Mouse (Mus musculus): ENCODE data around the gene Prn.
A peak's percentile ranks its signal among the peaks of the same experiment; 100 is the strongest.

Gene Prn

GRCm38 (mm10) chr2:131907311-131907710 is 2.4 kb upstream of the Prn start:
- DNase-seq: no peak

GRCm38 (mm10) chr2:131908351-131908861 is 1.4 kb upstream of the Prn start:
- no peak for DNase-seq

- DNase-seq: no peak
These were observed 851 bp upstream of the Prn start for GRCm38 (mm10) chr2:131908906-131909305.

- DNase-seq: no peak
These were observed 1.1 kb downstream of the Prn start for GRCm38 (mm10) chr2:131910847-131911246.

DNA sequence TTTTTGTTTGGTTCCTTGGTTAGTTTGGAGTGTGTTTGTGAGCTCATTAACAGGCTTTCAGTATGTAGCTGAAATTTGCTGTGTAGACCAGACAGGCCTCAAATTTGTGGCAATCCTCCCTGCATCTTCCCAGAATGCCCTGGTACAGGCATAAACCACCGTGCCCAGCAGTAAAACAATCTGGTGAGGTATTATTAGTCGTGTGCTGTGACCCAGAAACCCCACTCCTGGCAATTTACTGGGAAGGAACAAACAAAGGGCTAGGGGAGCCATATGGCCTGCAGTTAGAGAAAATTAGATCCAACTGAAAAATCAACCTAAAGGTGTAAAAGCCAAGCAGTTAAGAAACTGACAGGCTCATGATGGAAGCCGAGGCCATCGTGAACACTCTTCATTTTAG is 1.6 kb downstream of the Prn start:
- DNase-seq: no peak

DNA sequence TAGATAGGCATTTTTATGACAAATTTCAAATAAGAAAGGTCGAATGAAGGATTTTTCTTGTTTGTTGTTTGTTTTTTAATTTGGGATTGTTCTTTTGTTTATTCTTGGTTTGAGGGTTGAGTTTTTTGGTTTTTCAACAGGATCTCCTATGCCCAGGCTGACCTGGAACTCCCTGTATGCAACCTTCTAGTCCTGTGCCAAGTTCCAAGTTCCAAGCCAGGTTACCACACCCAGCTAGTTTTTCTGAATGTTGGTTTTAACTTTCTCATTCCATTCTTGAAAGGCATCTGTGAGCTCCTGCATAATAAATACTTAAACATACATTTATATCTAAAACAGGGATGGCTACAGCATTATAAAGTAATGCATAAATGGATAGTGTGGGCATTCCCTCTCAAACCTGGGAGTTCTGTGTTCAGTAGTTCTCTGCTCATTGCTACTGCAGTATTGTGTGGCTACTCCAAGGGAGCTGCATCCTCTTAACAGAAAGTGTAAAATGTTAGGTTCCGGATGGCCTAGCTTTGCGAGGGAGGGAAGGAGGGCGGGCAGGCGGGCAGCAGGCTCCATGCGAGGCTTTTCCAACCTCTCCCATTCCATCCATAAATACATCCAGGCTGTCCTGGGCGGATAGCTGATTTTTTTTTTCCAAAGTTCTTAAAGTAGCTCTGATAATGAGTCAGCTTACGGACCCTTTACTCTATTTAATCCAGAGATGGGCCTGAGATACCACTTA is 2.9 kb downstream of the Prn start:
- no peak for DNase-seq

GRCm38 (mm10) chr2:131932275-131932902 is 22.6 kb downstream of the Prn start:
- no peak for DNase-seq

GRCm38 (mm10) chr2:131933013-131933412 is 23.3 kb downstream of the Prn start:
- DNase-seq: no peak

DNA sequence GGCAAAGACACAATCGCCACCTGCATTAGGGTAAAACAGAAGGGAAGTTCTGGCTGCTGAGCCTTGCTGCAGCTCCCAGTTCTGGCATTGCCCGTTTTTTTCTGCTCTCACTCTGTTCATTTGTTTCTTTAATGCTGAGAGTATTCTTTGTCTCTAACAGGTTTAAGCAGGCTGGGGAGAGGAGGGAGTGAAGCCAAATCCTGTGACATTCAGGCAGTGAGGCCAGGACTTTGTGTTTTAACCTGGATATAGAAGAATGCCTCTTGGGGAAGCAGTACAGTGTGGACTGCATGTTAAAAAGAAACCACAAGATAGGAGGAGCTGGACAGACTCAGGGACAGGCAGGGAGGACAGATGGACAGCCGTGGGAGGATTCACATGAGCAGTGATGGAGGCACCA is 23.8 kb downstream of the Prn start:
- DNase-seq: no peak

GRCm38 (mm10) chr2:131934243-131934642 is 24.5 kb downstream of the Prn start:
- DNase-seq: no peak

- no peak for DNase-seq
These were observed 25.8 kb downstream of the Prn start for GRCm38 (mm10) chr2:131935390-131936105.

DNA sequence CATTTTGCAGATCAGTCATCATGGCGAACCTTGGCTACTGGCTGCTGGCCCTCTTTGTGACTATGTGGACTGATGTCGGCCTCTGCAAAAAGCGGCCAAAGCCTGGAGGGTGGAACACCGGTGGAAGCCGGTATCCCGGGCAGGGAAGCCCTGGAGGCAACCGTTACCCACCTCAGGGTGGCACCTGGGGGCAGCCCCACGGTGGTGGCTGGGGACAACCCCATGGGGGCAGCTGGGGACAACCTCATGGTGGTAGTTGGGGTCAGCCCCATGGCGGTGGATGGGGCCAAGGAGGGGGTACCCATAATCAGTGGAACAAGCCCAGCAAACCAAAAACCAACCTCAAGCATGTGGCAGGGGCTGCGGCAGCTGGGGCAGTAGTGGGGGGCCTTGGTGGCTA is 26.7 kb downstream of the Prn start:
- DNase-seq: no peak

DNA sequence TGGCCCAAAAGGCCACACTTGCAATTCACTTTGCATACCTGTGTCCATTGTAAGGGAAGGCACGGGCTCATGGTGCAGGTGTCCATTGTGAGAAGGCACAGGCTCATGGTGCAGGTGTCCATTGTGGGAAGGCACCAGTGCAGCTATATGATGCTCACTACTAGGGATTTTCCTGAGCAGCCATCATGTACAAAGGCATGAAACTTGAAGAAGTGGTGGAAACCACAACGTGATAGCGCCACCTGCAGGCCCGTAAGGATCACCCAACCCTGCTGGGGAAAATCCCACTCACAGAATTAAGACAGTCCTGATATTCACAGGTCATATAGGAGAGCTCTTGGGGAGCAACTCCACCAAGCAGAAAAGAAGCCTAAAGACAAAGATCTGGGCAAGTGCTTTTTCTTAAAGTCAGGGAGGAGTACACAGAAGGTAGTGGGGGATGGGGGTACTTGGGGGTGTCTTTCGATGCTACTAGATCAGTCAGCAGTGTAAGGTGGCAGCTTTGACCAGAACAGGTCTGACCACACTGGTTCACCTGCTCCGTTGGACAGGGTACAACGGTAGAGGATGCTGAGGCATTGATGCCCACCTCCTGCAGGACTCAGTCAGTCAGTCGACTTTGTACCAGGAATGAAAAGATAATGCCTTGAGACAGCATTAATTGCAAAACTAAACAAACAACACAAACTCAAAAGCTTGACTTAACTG is 29.8 kb downstream of the Prn start:
- DNase-seq: peak; percentile 81

DNA sequence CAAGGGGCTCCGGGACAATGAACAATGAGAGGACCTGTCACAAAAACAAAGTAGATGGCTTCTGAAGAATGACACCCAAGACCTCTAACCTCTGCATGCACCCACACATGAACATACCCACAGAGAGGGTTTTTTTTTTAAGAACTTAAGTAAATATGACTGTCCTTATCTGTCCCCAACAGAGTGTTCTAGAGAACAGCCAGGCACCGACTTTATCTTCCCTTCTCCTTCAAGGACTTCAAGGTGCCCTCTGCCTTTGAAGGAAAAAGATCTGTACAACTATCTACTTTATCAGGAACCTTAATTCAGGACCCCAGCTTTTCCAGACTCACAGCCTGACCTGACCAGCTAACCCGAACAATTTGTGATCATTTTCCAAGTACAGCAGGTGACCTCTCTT is 30.7 kb downstream of the Prn start:
- no peak for DNase-seq

DNA sequence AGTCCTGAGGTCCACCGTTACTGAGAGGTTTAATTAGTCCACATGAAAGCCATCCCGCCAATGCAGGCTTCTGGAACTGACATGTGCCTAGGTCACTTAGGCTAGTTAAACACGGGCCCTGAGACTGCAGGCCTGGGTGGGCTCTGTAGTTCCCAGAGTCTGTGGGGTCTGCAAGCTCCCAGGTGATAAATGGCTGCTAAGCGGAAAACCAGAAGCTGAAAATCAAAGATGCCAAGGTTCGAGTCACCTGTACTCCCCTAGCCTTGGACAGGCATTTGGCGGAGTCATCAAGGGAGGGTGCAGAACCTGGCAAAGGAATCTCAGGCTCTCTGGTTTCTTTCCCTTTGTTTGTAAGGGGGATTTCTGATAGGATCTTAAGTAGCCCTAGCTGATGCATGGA is 31.7 kb downstream of the Prn start:
- no peak for DNase-seq

DNA sequence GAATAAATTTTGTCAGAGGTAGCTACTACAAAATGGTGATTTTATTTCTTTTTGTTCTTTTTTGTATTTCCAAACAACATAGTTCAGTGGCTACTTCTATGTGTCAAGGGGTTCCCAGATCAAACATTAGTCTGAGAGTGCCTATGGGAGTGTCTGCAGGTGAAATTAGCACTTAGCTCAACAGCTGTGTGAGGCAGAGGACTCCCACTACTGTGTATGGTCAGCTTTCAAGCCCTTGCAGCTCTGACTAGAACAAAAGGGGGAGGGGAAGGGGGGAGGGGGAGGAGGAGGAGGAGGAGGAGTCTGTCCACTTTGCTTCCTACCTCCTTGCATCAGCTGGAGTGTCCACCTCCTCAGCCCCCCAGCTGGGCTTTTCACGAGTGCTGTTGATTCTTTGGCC is 34.6 kb downstream of the Prn start:
- DNase-seq: no peak

- DNase-seq: no peak
These were observed 35.5 kb downstream of the Prn start for GRCm38 (mm10) chr2:131945225-131945624.

DNA sequence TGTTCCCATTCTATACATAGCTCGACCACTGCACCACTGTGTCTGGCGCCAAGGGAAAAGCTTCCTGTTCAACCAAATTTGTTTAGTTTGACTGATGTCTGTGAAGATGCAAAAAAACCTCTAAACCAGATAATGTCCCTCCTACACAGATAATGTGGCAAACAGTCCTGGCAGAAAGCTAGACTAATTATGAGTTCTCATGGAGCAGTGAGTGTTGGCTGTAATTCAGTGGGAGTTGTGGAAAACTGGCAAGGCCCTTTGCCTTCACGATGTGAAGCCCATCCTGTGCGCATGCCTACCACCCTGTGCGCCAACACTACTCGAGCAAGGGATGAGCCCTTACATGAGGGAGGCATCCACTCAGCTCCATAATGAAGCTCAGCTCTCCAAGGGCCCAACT is 36.0 kb downstream of the Prn start:
- no peak for DNase-seq

GRCm38 (mm10) chr2:131946351-131946750 is 36.6 kb downstream of the Prn start:
- DNase-seq: no peak

DNA sequence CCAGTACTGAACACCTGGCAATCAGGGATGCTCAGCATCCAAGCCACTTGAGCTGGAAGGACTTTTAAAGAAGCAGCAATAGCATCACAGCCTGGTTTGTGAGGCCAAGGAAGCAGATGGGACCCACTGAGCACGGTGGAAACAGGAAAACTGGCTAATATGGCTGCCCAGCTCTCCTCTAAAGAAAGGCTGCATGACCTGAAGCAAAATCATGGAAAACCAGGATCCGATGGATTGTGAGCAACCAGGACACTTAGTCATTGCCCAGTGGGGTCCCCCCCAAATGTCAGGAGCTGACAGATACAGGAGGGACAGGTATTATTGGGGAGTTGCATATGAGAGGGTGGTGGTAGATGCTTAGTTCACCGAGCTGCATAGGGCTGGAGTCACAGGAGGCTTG is 38.4 kb downstream of the Prn start:
- no peak for DNase-seq

GRCm38 (mm10) chr2:131948916-131949639 is 39.3 kb downstream of the Prn start:
- no peak for DNase-seq

DNA sequence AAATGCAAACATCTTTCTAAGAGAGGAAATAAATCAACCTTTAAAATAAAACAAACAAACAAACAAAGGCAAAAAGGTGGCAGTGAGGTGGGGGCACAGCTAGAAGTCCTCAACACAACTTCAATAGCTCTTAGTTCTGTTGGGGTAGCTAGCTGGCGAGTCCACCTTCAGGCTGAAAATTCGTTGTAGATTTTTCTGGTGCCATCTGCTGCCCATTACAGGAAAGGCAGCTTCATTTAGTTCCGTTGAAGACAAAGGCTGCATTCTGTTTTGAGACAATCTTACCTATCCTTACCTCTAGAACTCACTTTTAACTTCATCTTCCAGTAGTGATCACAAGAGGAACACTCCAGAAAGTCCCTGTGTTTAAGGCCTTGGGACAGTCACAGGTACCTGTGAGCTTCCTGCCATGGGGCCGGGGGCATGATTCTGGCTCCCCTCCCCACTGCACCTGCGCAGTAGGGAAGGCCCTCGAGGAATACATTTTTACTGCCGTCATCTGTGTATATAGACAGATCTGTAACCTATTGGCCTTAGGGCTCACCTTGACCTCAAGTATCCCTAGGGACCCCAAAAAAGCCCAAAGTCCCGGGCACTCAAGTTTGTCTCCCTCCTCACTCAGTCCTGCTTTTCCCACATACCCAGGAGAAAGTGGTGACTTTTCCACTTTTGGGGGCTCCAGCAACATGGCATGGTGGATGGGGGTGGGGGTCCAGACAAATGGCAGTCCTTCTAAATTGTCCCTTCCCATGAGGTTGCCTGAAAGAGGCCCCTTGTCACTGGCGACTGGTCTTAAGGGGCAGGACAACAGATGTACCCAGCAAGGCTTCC is 40.2 kb downstream of the Prn start:
- DNase-seq: peak; percentile 65

All from right cerebral cortex, postnatal 4 days (tissue).